Mouse (Mus musculus) embryonic facial prominence, embryonic 11.5 days (tissue): ENCODE results near the gene Rbm15b. TPM values are rescaled to one million over a fixed set of nuclear protein-coding genes. Genes with fewer than 3 reads are reported as not detected.

Source experiments
- ATAC-seq: fragments of 200-750 bp; cut with Nextera tagmentation; replicated peaks from 2 replicates; pipeline ENCODE4 v1.8.0; 2017; ENCODE audit warnings: low read depth; ENCODE audit not compliant: insufficient number of reproducible peaks, low FRiP score, low TSS enrichment
- DNase-seq: peaks from one replicate; pipeline ENCODE4 v3.0.0-alpha.2; 2015; ENCODE audit warnings: low spot score
- H3K27ac ChIP-seq: fragments of 300-500 bp; sonication (generic); replicated peaks from 2 replicates; pipeline ENCODE4 v1.5.1; 2014; ENCODE audit warnings: mild to moderate bottlenecking, low read depth, low read length, control low read depth
- H3K27me3 ChIP-seq: fragments of 300-500 bp; sonication (generic); 2 replicates; pipeline ENCODE4 v1.6.1; 2014; ENCODE audit warnings: mild to moderate bottlenecking, low read length, moderate library complexity, mixed read lengths; ENCODE audit not compliant: control insufficient read depth, insufficient read depth
- H3K36me3 ChIP-seq: fragments of 300-500 bp; sonication (generic); replicated peaks from 2 replicates; pipeline ENCODE4 v1.6.1; 2014; ENCODE audit warnings: low read depth, mild to moderate bottlenecking, low read length, moderate library complexity, mixed read lengths; ENCODE audit not compliant: control insufficient read depth, insufficient read depth
- H3K4me1 ChIP-seq: fragments of 300-500 bp; sonication (generic); 2 replicates; pipeline ENCODE4 v1.6.1; 2014; ENCODE audit warnings: low read length, mixed read lengths; ENCODE audit not compliant: control insufficient read depth, insufficient read depth
- H3K4me2 ChIP-seq: fragments of 300-500 bp; sonication (generic); 2 replicates; pipeline ENCODE4 v1.6.1; 2014; ENCODE audit warnings: low read depth, mild to moderate bottlenecking, control low read depth, low read length, moderate library complexity
- H3K4me3 ChIP-seq: fragments of 300-500 bp; sonication (generic); 2 replicates; pipeline ENCODE4 v1.5.1; 2014; ENCODE audit warnings: low read depth, low read length, control low read depth
- H3K9ac ChIP-seq: fragments of 300-500 bp; sonication (generic); replicated peaks from 2 replicates; pipeline ENCODE4 v1.6.1; 2014; ENCODE audit warnings: mild to moderate bottlenecking, control low read depth, low read length
- H3K9me3 ChIP-seq: fragments of 300-500 bp; sonication (generic); replicated peaks from 2 replicates; pipeline ENCODE4 v1.6.1; 2016; ENCODE audit warnings: mild to moderate bottlenecking, low read length, inconsistent platforms, mixed read lengths; ENCODE audit not compliant: control insufficient read depth
- WGBS: fragments of 180-500 bp; shearing (Covaris S2); extraction: QIAGEN DNeasy Blood & Tissue Kit; methylation state at CpG from one replicate; pipeline ENCODE4 v1.1.7; 2014; 5-methylcytosine and 5-hydroxymethylcytosine counted together
- polyA plus RNA-seq: library from polyadenylated mRNA; unstranded; fragments of >200 nt; fragmentation: Nextera tagmentation; extraction: Ambion mirVana; gene quantifications from 2 replicates; pipeline ENCODE4 v1.2.1, GENCODE M21; 2014

The Rbm15b gene
- 23.2 and 27.3 TPM in 2 replicates for polyA plus RNA-seq

- no peaks in the 10 kb centered on the region for H3K9me3 ChIP-seq
- peaks cover 8% of the 10 kb centered on the region for H3K36me3 ChIP-seq
- H3K27ac ChIP-seq: peak within 1 kb of the TSS; percentile 88
- 3% methylated on average over 77 of the region's 101 CpGs for WGBS
- peak within 1 kb of the TSS; percentile 90 for H3K4me2 ChIP-seq
- DNase-seq (peak; percentile 99), ATAC-seq (peak; percentile 32)
- peak within 1 kb of the TSS; percentile 97 for H3K9ac ChIP-seq
- peak within 1 kb of the TSS; percentile 72 for H3K4me3 ChIP-seq
- H3K4me1 ChIP-seq: peaks cover 7% of the 10 kb centered on the region
- H3K27me3 ChIP-seq: no peaks in the 10 kb centered on the region
These were observed at the start of gene Rbm15b for GRCm38 (mm10) chr9:106886828-106887702. Gene Rbm15b (minus strand): TSS chr9:106887428.

DNA sequence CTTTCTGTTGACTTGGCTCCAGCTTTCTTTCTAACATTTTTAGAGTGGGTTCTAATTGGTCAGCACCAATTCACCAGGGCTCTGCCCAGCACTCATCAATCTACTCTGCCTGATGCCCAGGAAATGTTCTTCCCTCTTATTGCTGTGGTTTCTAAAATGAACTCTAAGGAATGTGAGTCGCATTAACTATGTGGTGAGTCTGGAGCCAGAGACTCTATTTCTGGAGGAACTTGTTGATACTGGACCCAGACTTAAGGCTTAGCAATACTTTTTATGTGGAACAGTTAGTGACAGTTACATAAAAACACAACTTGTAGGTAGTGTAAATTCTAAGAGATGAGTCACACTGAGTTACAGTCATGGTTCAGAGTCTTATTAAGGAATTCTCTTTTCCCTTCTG, 47.8 kb upstream of the Rbm15b start:
- no peak for DNase-seq
- no peaks in the 10 kb centered on the region for H3K9me3 ChIP-seq
- H3K27me3 ChIP-seq: no peaks in the 10 kb centered on the region
- no peaks in the 10 kb centered on the region for H3K36me3 ChIP-seq
- H3K4me1 ChIP-seq: no peaks in the 10 kb centered on the region
- no peak overlapping the region for H3K27ac ChIP-seq
- no peak overlapping the region for H3K4me3 ChIP-seq
- no peak overlapping the region for H3K9ac ChIP-seq
- 92% methylated on average over 1 of the region's 1 CpGs for WGBS
- no peak overlapping the region for H3K4me2 ChIP-seq
- ATAC-seq: no peak

- Histone ChIP-seq H3K27me3 (no peaks in the 10 kb centered on the region), H3K4me3 (no peak overlapping the region), H3K9ac (no peak overlapping the region), H3K4me2 (no peak overlapping the region), H3K36me3 (no peaks in the 10 kb centered on the region), H3K27ac (no peak overlapping the region), H3K4me1 (no peaks in the 10 kb centered on the region), H3K9me3 (no peaks in the 10 kb centered on the region)
- 84% methylated on average over 6 of the region's 6 CpGs for WGBS
- DNase-seq (no peak), ATAC-seq (no peak)
These were observed 27.6 kb upstream of the Rbm15b start for GRCm38 (mm10) chr9:106914878-106915277.

DNA sequence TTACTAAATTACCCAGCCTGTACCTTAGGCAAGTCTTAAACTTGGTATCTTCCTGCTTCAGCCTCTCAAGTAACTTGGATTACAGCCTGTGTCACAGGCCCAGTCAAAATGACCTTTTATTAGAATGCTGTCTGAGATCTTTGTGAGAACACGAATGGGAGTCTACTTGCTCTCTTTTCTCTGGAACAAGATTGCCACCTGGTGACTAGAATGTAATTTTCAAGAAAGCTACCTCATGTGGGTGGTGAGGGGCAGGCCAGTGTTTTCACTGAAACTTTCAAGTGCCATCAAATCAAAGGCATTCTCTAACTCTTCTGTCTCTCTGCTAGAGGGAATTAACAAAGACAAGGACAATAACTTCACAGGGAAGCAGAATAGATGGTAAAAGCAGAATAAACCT, 26.5 kb upstream of the Rbm15b start:
- no peak overlapping the region for H3K27ac ChIP-seq
- 23% methylated on average over 1 of the region's 1 CpGs for WGBS
- H3K36me3 ChIP-seq: no peaks in the 10 kb centered on the region
- H3K4me3 ChIP-seq: no peak overlapping the region
- no peak for ATAC-seq
- H3K27me3 ChIP-seq: no peaks in the 10 kb centered on the region
- H3K9me3 ChIP-seq: no peaks in the 10 kb centered on the region
- H3K4me1 ChIP-seq: no peaks in the 10 kb centered on the region
- no peak overlapping the region for H3K9ac ChIP-seq
- peak; percentile 26 for DNase-seq
- H3K4me2 ChIP-seq: no peak overlapping the region

- 67% methylated on average over 1 of the region's 1 CpGs for WGBS
- no peak for DNase-seq
- ATAC-seq: no peak
- Histone ChIP-seq H3K9ac (no peak overlapping the region), H3K9me3 (no peaks in the 10 kb centered on the region), H3K4me3 (no peak overlapping the region), H3K27ac (no peak overlapping the region), H3K4me2 (no peak overlapping the region), H3K27me3 (no peaks in the 10 kb centered on the region), H3K36me3 (no peaks in the 10 kb centered on the region), H3K4me1 (no peaks in the 10 kb centered on the region)
These were observed 24.4 kb upstream of the Rbm15b start for GRCm38 (mm10) chr9:106911624-106912023.

DNA sequence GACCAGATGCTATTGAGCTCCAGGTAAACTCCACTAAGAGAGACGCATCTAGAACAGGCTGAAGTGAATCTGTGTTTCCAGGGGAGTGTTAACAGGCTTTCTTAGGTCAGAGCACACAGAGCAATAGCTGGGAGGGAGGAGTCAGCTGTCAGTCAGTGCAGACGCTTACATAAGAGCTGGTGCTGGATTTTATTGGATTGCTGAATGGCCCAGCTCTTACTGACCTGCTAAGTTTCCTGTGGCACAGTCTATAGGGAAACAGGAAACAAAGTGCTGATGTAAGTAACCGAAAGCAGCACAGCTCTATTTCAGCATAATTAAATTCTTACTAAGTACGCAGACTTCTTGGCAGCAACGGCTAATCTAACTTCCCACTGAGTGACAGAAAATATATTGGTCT, 21.5 kb upstream of the Rbm15b start:
- no peaks in the 10 kb centered on the region for H3K4me1 ChIP-seq
- no peaks in the 10 kb centered on the region for H3K27me3 ChIP-seq
- no peak overlapping the region for H3K9ac ChIP-seq
- WGBS: 48% methylated on average over 5 of the region's 5 CpGs
- no peaks in the 10 kb centered on the region for H3K9me3 ChIP-seq
- DNase-seq (peak; percentile 30), ATAC-seq (no peak)
- H3K4me3 ChIP-seq: no peak overlapping the region
- H3K4me2 ChIP-seq: no peak overlapping the region
- H3K27ac ChIP-seq: no peak overlapping the region
- no peaks in the 10 kb centered on the region for H3K36me3 ChIP-seq

DNA sequence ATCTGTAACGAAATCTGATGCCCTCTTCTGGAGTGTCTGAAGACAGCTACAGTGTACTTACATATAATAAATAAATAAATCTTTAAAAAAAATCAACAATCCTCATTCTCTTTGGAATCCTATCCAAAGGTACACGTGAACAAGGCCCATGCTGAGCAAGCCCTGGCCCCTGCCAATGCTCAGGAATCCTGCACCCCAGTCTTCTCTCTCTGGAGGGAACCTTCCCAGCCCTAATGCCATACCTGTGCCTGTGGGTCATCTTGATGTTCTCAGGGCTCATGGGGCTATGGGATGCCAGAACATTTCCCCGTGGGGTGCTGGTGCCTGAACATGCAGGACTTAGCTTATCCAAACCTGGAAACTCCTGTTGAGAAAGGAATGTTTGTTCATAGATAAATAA, 20.9 kb upstream of the Rbm15b start:
- Histone ChIP-seq H3K4me3 (no peak overlapping the region), H3K27me3 (no peaks in the 10 kb centered on the region), H3K4me1 (no peaks in the 10 kb centered on the region), H3K27ac (no peak overlapping the region), H3K9ac (no peak overlapping the region), H3K36me3 (no peaks in the 10 kb centered on the region), H3K4me2 (no peak overlapping the region), H3K9me3 (no peaks in the 10 kb centered on the region)
- 82% methylated on average over 3 of the region's 3 CpGs for WGBS
- ATAC-seq (no peak), DNase-seq (no peak)

DNA sequence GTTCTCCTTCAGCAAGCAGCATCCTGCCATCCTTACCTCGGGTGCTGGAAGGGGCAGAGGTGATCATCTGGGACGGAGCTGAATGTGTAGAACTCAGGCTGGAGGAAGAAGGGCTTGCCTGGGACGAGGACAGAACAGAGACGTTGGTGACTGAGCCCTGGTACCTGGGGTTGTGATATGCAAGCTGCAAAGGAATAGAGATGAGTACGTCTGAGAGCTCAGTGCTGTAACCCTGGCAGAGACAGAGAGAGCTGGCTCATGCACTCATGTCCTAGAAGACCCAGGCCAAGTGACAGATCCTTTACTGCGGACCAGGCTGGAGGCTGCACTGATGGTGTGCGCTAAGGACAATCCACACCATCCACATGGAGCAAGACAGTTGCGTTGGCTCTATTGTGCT, 19.4 kb upstream of the Rbm15b start:
- Histone ChIP-seq H3K27me3 (no peaks in the 10 kb centered on the region), H3K4me1 (no peaks in the 10 kb centered on the region), H3K9me3 (no peaks in the 10 kb centered on the region), H3K4me3 (no peak overlapping the region), H3K9ac (no peak overlapping the region), H3K4me2 (no peak overlapping the region), H3K36me3 (no peaks in the 10 kb centered on the region), H3K27ac (no peak overlapping the region)
- ATAC-seq (no peak), DNase-seq (no peak)
- WGBS: 86% methylated on average over 8 of the region's 8 CpGs
